Mouse (Mus musculus): ENCODE measurements around the gene Rac1. TPM values are rescaled to one million over a fixed set of nuclear protein-coding genes. Genes with fewer than 3 reads are reported as not detected.

The Rac1 gene
- total RNA-seq, 1 experiment, result 122 TPM

DNA sequence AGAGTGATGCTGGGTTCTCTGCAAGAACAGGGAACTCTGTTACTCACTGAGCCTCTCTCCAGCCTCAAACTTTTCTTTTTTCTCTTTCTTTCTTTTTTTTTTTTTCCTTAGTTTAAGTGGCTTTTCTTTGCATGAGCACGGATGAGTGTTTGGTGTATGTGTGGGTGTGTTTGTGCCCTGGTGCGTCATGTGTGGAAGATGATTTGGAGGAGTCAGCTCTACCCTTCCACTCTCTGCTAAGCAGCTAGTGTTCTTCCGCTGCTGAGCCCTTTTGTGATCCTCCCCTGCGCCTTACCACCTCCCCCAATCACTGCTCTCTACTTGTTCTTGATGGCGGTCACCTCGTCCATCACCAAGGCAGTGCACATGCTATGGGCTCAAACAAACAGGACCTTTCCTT lies 32.1 kb downstream of the Rac1 start:
- DNase-seq (ENCODE audit: low read depth, low spot score), result no peak
- Histone ChIP-seq H3K4me1 (ENCODE audit: control insufficient read depth in 2 of 2, insufficient read depth in 2 of 2, low read length in 2 of 2, poor library complexity in 1 of 2) (peaks cover 0 to 6% of the 10 kb centered on the region in 2 experiments; a peak in 2 of 4 replicates), H3K9ac (ENCODE audit: insufficient read depth, low read depth, low read length, poor library complexity, severe bottlenecking) (no peak overlapping the region), H3K9me3 (ENCODE audit: control insufficient read depth, insufficient read depth, low read depth, low read length) (no peaks in the 10 kb centered on the region), H3K27ac (ENCODE audit: insufficient read depth, low read depth, low read length, poor library complexity, severe bottlenecking) (no peak overlapping the region), H3K36me3 (ENCODE audit: control insufficient read depth, insufficient read depth, low read length, poor library complexity, severe bottlenecking) (no peaks in the 10 kb centered on the region; the same call in 1 of the 2 replicates), H3K4me3 (ENCODE audit: insufficient read depth in 1 of 2, low read depth in 1 of 2, low read length in 2 of 2, poor library complexity in 1 of 2, severe bottlenecking in 1 of 2) (no peak overlapping the region)
- in situ Hi-C loops (cut with MboI; ENCODE audit: low sequenced_read_pairs in 2 of 2, unreplicated experiment in 2 of 2), result no loop called here
- TF ChIP-seq ZNF384 (IDR thresholded peaks at IDR 0.05; ENCODE audit: low read depth, low read length), result no peak
- no peak for TF ChIP-seq MAFK (IDR thresholded peaks at IDR 0.05; ENCODE audit: insufficient read depth, low read depth, low read length)
- no peak for TF ChIP-seq CHD2 (IDR thresholded peaks at IDR 0.05; ENCODE audit: low read depth, low read length)
- no peak for TF ChIP-seq HCFC1 (IDR thresholded peaks at IDR 0.05; ENCODE audit: borderline replicate concordance, insufficient read depth, low read length)

DNA sequence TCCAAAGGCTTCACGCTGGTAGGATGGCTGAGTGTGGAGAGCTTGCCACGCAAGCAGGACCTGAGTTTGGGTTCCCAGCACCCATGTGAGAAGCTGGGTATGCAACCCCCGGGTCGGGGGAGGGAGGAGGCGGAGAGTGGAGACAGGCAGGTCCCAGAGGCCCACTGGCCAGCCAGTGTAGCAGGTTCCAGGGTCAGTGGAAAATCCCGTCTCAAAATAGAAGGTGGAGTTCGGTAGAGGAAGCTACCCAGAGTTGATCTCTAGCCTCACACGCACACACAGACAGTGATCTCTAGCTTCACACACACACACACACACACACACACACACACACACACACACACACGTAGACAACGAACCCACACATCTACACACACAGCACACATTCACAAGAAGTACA lies 34.7 kb downstream of the Rac1 start:
- H3K36me3 ChIP-seq (ENCODE audit: control insufficient read depth, insufficient read depth, low read length, poor library complexity, severe bottlenecking), result no peaks in the 10 kb centered on the region
- H3K4me1 ChIP-seq (ENCODE audit: control insufficient read depth in 2 of 2, insufficient read depth in 2 of 2, low read length in 2 of 2, poor library complexity in 1 of 2), result no peaks in the 10 kb centered on the region
- no peak overlapping the region for H3K9ac ChIP-seq (ENCODE audit: insufficient read depth, low read depth, low read length, poor library complexity, severe bottlenecking)
- in situ Hi-C loops (cut with MboI; ENCODE audit: low sequenced_read_pairs in 2 of 2, unreplicated experiment in 2 of 2), result no loop called here
- TF ChIP-seq MAFK (IDR thresholded peaks at IDR 0.05; ENCODE audit: insufficient read depth, low read depth, low read length), result no peak
- DNase-seq (ENCODE audit: low read depth, low spot score), result no peak
- no peaks in the 10 kb centered on the region for H3K9me3 ChIP-seq (ENCODE audit: control insufficient read depth, insufficient read depth, low read depth, low read length)
- no peak overlapping the region for H3K4me3 ChIP-seq (ENCODE audit: insufficient read depth in 1 of 2, low read depth in 1 of 2, low read length in 2 of 2, poor library complexity in 1 of 2, severe bottlenecking in 1 of 2)
- H3K27ac ChIP-seq (ENCODE audit: insufficient read depth, low read depth, low read length, poor library complexity, severe bottlenecking), result no peak overlapping the region

- H3K4me3 ChIP-seq (ENCODE audit: insufficient read depth in 1 of 2, low read depth in 1 of 2, low read length in 2 of 2, poor library complexity in 1 of 2, severe bottlenecking in 1 of 2), result no peak overlapping the region
- H3K4me1 ChIP-seq (ENCODE audit: control insufficient read depth in 2 of 2, insufficient read depth in 2 of 2, low read length in 2 of 2, poor library complexity in 1 of 2), result no peaks in the 10 kb centered on the region
- TF ChIP-seq CHD2 (IDR thresholded peaks at IDR 0.05; ENCODE audit: low read depth, low read length), result no peak
- TF ChIP-seq ZC3H11A (IDR thresholded peaks at IDR 0.05; ENCODE audit: borderline replicate concordance, low read depth, low read length), result no peak
- TF ChIP-seq MAFK (IDR thresholded peaks at IDR 0.05; ENCODE audit: insufficient read depth, low read depth, low read length), result no peak
- TF ChIP-seq ZNF384 (IDR thresholded peaks at IDR 0.05; ENCODE audit: low read depth, low read length), result no peak
- no peak for TF ChIP-seq HCFC1 (IDR thresholded peaks at IDR 0.05; ENCODE audit: borderline replicate concordance, insufficient read depth, low read length)
- DNase-seq (ENCODE audit: low read depth, low spot score), result no peak
- no peak overlapping the region for H3K9ac ChIP-seq (ENCODE audit: insufficient read depth, low read depth, low read length, poor library complexity, severe bottlenecking)
- no peaks in the 10 kb centered on the region for H3K9me3 ChIP-seq (ENCODE audit: control insufficient read depth, insufficient read depth, low read depth, low read length)
- H3K36me3 ChIP-seq (ENCODE audit: control insufficient read depth, insufficient read depth, low read length, poor library complexity, severe bottlenecking), result peaks cover 2% of the 10 kb centered on the region; the same call in 1 of the 2 replicates
- no peak overlapping the region for H3K27ac ChIP-seq (ENCODE audit: insufficient read depth, low read depth, low read length, poor library complexity, severe bottlenecking)
- in situ Hi-C loops (cut with MboI; ENCODE audit: low sequenced_read_pairs in 2 of 2, unreplicated experiment in 2 of 2), result no loop called here
These were observed 36.1 kb downstream of the Rac1 start for GRCm38 (mm10) chr5:143491736-143492135.

DNA sequence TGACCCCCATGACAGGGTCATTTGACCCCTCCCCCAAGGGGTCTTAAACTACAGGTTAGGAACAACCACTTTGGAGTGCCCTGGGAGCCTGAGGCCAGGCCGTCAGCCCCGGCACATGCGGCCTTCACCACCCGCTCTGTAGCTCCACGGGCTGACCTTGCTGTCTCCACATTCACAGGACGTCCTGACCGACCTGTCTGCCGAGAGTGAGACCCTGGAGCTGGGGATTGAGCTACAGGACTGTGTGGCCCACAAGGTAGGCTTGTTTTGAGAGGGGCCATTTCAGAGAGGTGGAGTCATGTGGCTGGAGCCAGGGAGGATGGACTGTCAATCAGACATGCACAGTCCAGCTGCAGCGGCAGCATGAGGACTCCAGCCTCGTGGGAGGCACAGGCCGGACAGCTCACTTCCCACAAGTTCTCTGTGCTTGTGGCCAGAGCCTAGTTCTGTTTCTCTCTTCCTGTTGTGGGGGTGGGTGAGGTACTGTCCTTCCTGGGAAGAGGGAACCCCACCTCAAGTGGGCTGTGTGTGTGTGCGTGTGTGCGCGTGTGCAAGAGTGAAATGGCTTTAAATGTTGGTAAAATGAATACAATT lies 38.0 kb downstream of the Rac1 start:
- in situ Hi-C loops (cut with MboI; ENCODE audit: low sequenced_read_pairs in 2 of 2, unreplicated experiment in 2 of 2), result no loop called here
- no peak for DNase-seq (ENCODE audit: low read depth, low spot score)

DNA sequence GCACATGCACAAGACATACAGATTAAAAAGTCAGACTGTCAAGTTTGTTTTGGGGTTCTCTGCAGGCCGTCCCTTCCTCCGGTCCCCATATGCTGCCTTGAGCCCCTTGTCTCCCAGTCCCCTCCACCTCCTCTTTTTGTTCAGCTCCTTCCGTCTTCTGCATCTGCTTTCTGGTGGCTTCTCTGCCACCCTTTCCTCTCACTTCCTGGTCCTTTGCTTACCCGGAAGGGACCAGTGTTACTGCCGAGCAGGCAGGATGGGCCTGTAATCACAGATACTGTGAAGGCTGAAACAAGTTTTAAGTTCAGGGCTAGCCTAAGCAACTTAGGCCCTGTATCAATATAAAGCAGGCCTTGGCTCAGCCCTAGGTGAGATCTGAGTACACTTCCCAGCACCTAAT lies 39.8 kb downstream of the Rac1 start:
- Histone ChIP-seq H3K4me3 (ENCODE audit: insufficient read depth in 1 of 2, low read depth in 1 of 2, low read length in 2 of 2, poor library complexity in 1 of 2, severe bottlenecking in 1 of 2) (no peak overlapping the region), H3K36me3 (ENCODE audit: control insufficient read depth, insufficient read depth, low read length, poor library complexity, severe bottlenecking) (peaks cover 2% of the 10 kb centered on the region; the same call in 1 of the 2 replicates), H3K9me3 (ENCODE audit: control insufficient read depth, insufficient read depth, low read depth, low read length) (no peaks in the 10 kb centered on the region), H3K27ac (ENCODE audit: insufficient read depth, low read depth, low read length, poor library complexity, severe bottlenecking) (no peak overlapping the region), H3K4me1 (ENCODE audit: control insufficient read depth in 2 of 2, insufficient read depth in 2 of 2, low read length in 2 of 2, poor library complexity in 1 of 2) (no peaks in the 10 kb centered on the region), H3K9ac (ENCODE audit: insufficient read depth, low read depth, low read length, poor library complexity, severe bottlenecking) (no peak overlapping the region)
- no peak for DNase-seq (ENCODE audit: low read depth, low spot score)
- TF ChIP-seq ZNF384 (IDR thresholded peaks at IDR 0.05; ENCODE audit: low read depth, low read length), result no peak
- no peak for TF ChIP-seq HCFC1 (IDR thresholded peaks at IDR 0.05; ENCODE audit: borderline replicate concordance, insufficient read depth, low read length)
- TF ChIP-seq MAFK (IDR thresholded peaks at IDR 0.05; ENCODE audit: insufficient read depth, low read depth, low read length), result no peak
- TF ChIP-seq ZC3H11A (IDR thresholded peaks at IDR 0.05; ENCODE audit: borderline replicate concordance, low read depth, low read length), result no peak
- TF ChIP-seq CHD2 (IDR thresholded peaks at IDR 0.05; ENCODE audit: low read depth, low read length), result no peak
- in situ Hi-C loops (cut with MboI; ENCODE audit: low sequenced_read_pairs in 2 of 2, unreplicated experiment in 2 of 2), result no loop called here

More for the DNA sequence above, 38.0 kb downstream of the Rac1 start:
- H3K9me3 ChIP-seq (ENCODE audit: control insufficient read depth, insufficient read depth, low read depth, low read length), result no peaks in the 10 kb centered on the region
- no peaks in the 10 kb centered on the region for H3K4me1 ChIP-seq (ENCODE audit: control insufficient read depth in 2 of 2, insufficient read depth in 2 of 2, low read length in 2 of 2, poor library complexity in 1 of 2)
- peaks cover 2% of the 10 kb centered on the region; the same call in 1 of the 2 replicates for H3K36me3 ChIP-seq (ENCODE audit: control insufficient read depth, insufficient read depth, low read length, poor library complexity, severe bottlenecking)
- no peak overlapping the region for H3K9ac ChIP-seq (ENCODE audit: insufficient read depth, low read depth, low read length, poor library complexity, severe bottlenecking)
- TF ChIP-seq ZNF384 (IDR thresholded peaks at IDR 0.05; ENCODE audit: low read depth, low read length) (no peak), ZC3H11A (IDR thresholded peaks at IDR 0.05; ENCODE audit: borderline replicate concordance, low read depth, low read length) (no peak), HCFC1 (IDR thresholded peaks at IDR 0.05; ENCODE audit: borderline replicate concordance, insufficient read depth, low read length) (no peak), CHD2 (IDR thresholded peaks at IDR 0.05; ENCODE audit: low read depth, low read length) (no peak), MAFK (IDR thresholded peaks at IDR 0.05; ENCODE audit: insufficient read depth, low read depth, low read length) (no peak)
- no peak overlapping the region for H3K4me3 ChIP-seq (ENCODE audit: insufficient read depth in 1 of 2, low read depth in 1 of 2, low read length in 2 of 2, poor library complexity in 1 of 2, severe bottlenecking in 1 of 2)
- no peak overlapping the region for H3K27ac ChIP-seq (ENCODE audit: insufficient read depth, low read depth, low read length, poor library complexity, severe bottlenecking)

All from ES-E14 (cell line).